Mouse (Mus musculus) hindbrain, embryonic 14.5 days (tissue): ENCODE data around the gene Lrrc74b. TPM values are rescaled to one million over a fixed set of nuclear protein-coding genes. Genes with fewer than 3 reads are reported as not detected.
A peak's percentile ranks its signal among the peaks of the same experiment; 100 is the strongest.

ENCODE experiments used
- ATAC-seq: fragments of 200-750 bp; cut with Nextera tagmentation; 2 replicates; pipeline ENCODE4 v1.8.0; 2017; ENCODE audit warnings: moderate number of reproducible peaks, mild to moderate bottlenecking, moderate TSS enrichment, moderate library complexity; ENCODE audit not compliant: low FRiP score
- DNase-seq: peaks from one replicate; pipeline ENCODE4 v3.0.0-alpha.2; 2015; ENCODE audit warnings: low spot score
- H3K27ac ChIP-seq: fragments of 300-500 bp; sonication (generic); 2 replicates; pipeline ENCODE4 v1.5.1; 2014; ENCODE audit warnings: mild to moderate bottlenecking, moderate library complexity
- H3K27me3 ChIP-seq: fragments of 300-500 bp; sonication (generic); 2 replicates; pipeline ENCODE4 v1.6.1; 2014; ENCODE audit warnings: mild to moderate bottlenecking, low read length, mixed read lengths; ENCODE audit not compliant: control insufficient read depth, insufficient read depth
- H3K36me3 ChIP-seq: fragments of 300-500 bp; sonication (generic); replicated peaks from 2 replicates; pipeline ENCODE4 v1.6.1; 2014; ENCODE audit not compliant: control insufficient read depth, insufficient read depth
- H3K4me1 ChIP-seq: fragments of 300-500 bp; sonication (generic); replicated peaks from 2 replicates; pipeline ENCODE4 v1.6.1; 2014; ENCODE audit warnings: antibody characterized with exemption, low read length, mixed read lengths; ENCODE audit not compliant: control insufficient read depth, insufficient read depth
- H3K4me2 ChIP-seq: fragments of 300-500 bp; sonication (generic); replicated peaks from 2 replicates; pipeline ENCODE4 v1.6.1; 2014; ENCODE audit warnings: mild to moderate bottlenecking, moderate library complexity
- H3K4me3 ChIP-seq: fragments of 300-500 bp; sonication (generic); replicated peaks from 2 replicates; pipeline ENCODE4 v1.5.1; 2014; ENCODE audit warnings: mild to moderate bottlenecking, low read length
- H3K9ac ChIP-seq: fragments of 300-500 bp; sonication (generic); 2 replicates; pipeline ENCODE4 v1.6.1; 2014
- H3K9me3 ChIP-seq: fragments of 300-500 bp; sonication (generic); 2 replicates; pipeline ENCODE4 v1.6.1; 2016; ENCODE audit warnings: low read length; ENCODE audit not compliant: control insufficient read depth
- WGBS: fragments of 180-500 bp; shearing (Covaris S2); extraction: QIAGEN DNeasy Blood & Tissue Kit; methylation state at CpG from one replicate; pipeline ENCODE4 v1.1.7; 2014; 5-methylcytosine and 5-hydroxymethylcytosine counted together
- polyA plus RNA-seq: library from polyadenylated mRNA; unstranded; fragments of >200 nt; fragmentation: Nextera tagmentation; extraction: Ambion mirVana; gene quantifications from 2 replicates; pipeline ENCODE4 v1.2.1, GENCODE M21; 2014

Lrrc74b gene
- polyA plus RNA-seq, 1 experiment from 2014 or later, result 0.92 TPM

DNA sequence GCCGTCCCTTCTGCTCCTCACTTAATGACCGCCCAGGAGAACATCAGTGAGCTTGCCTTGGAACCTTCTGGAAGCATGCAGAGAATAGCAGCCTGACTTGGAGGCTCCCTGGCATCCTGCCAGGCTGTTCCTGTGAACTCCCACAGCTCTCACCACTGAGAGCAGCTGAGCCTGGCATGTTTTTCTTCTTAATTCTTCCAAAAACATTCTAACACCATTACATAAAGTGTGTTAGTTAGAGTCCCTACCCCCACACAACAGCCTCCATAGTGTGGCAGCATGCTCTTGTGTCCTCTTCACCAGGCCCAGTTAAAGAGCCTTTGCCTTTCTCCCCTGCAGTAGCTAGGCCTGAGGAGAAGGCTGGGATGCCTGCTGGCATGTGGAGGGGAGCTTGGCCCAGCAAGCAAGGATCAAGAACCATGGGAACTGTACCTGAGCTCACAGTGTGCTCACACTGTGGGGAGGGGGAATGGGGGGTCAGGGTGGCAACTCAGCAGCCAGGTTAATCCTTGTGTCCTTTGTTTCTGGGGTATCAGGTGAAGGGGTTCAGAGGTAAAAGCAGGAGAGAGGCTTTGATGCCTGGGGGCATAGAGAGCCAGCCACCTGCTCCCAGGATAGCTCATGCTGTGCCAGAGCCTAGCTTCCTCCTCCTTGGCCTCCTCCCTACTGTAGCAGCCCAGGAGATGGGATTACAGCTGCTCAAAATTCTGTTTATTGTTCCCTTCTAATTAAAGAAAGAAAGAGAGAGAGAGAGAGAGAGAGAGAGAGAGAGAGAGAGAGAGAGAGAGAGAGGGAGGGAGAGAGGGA lies 64.3 kb downstream of the Lrrc74b start:
- H3K9ac ChIP-seq, result no peak overlapping the region
- no peak overlapping the region for H3K4me2 ChIP-seq
- H3K27me3 ChIP-seq, result no peaks in the 10 kb centered on the region
- 52% methylated on average over 2 of the region's 2 CpGs for WGBS
- H3K4me3 ChIP-seq, result no peak overlapping the region
- no peak overlapping the region; the same call in 1 of the 2 replicates for H3K27ac ChIP-seq
- peaks cover 16% of the 10 kb centered on the region; the same call in 1 of the 2 replicates for H3K4me1 ChIP-seq
- H3K36me3 ChIP-seq, result no peaks in the 10 kb centered on the region
- 0 out of 2 replicates have a peak, but pooled peaks have one; percentile 29 for ATAC-seq
- DNase-seq, result peak; percentile 58
- no peaks in the 10 kb centered on the region for H3K9me3 ChIP-seq

Other genes starting within 250 kb of the Lrrc74b start
- gene Serpind1, start 229.9 kb downstream of the Lrrc74b start, polyA plus RNA-seq, result 1.7 and 2.4 TPM in 2 replicates
- 10.3 and 10.8 TPM in 2 replicates for gene Snap29, start 155.3 kb downstream of the Lrrc74b start, polyA plus RNA-seq
- gene Pi4ka, start 154.9 kb downstream of the Lrrc74b start, polyA plus RNA-seq, result 70.9 and 74.0 TPM in 2 replicates
- gene Crkl, start 109.3 kb downstream of the Lrrc74b start, polyA plus RNA-seq, result 65.0 and 78.5 TPM in 2 replicates
- gene Aifm3, start 71.6 kb downstream of the Lrrc74b start, polyA plus RNA-seq, result 5.9 and 6.4 TPM in 2 replicates
- gene Lztr1, start 52.6 kb downstream of the Lrrc74b start, polyA plus RNA-seq, result 112 and 117 TPM in 2 replicates
- gene Thap7, start 30.1 kb downstream of the Lrrc74b start, polyA plus RNA-seq, result 52.0 and 58.9 TPM in 2 replicates
- gene P2rx6, start 638 bp upstream of the Lrrc74b start, polyA plus RNA-seq, result 2.5 and 2.8 TPM in 2 replicates
- 41.2 and 42.0 TPM in 2 replicates for gene Slc7a4, start 22.0 kb upstream of the Lrrc74b start, polyA plus RNA-seq
- 22.3 and 24.5 TPM in 2 replicates for gene Smpd4, start 58.1 kb upstream of the Lrrc74b start, polyA plus RNA-seq
- gene Ccdc74a, start 85.2 kb upstream of the Lrrc74b start, polyA plus RNA-seq, result 7.8 and 11.7 TPM in 2 replicates
- gene Med15, start 171.6 kb upstream of the Lrrc74b start, polyA plus RNA-seq, result 38.2 and 42.0 TPM in 2 replicates
- gene Klhl22, start 198.4 kb upstream of the Lrrc74b start, polyA plus RNA-seq, result 82.1 and 96.0 TPM in 2 replicates
- gene Scarf2, start 236.0 kb upstream of the Lrrc74b start, polyA plus RNA-seq, result 2.9 and 3.4 TPM in 2 replicates